Mouse (Mus musculus) lung, embryonic 15.5 days (tissue): ENCODE results near the gene Smad1. TPM values are rescaled to one million over a fixed set of nuclear protein-coding genes. Genes with fewer than 3 reads are reported as not detected.

Experiments
- ATAC-seq: fragments of 200-750 bp; cut with Nextera tagmentation; 2 replicates; pipeline ENCODE4 v1.8.0; 2017; ENCODE audit warnings: moderate number of reproducible peaks, borderline replicate concordance; ENCODE audit not compliant: low FRiP score, low TSS enrichment; ENCODE audit errors: extremely low read depth
- H3K27ac ChIP-seq: fragments of 300-500 bp; sonication (generic); 2 replicates; pipeline ENCODE4 v1.5.1; 2015; ENCODE audit warnings: moderate library complexity, mild to moderate bottlenecking, inconsistent platforms
- H3K27me3 ChIP-seq: fragments of 300-500 bp; sonication (generic); 2 replicates; pipeline ENCODE4 v1.6.1; 2015; ENCODE audit warnings: inconsistent platforms
- H3K36me3 ChIP-seq: fragments of 300-500 bp; sonication (generic); 2 replicates; pipeline ENCODE4 v1.6.1; 2015; ENCODE audit warnings: inconsistent platforms
- H3K4me1 ChIP-seq: fragments of 300-500 bp; sonication (generic); 2 replicates; pipeline ENCODE4 v1.6.1; 2015; ENCODE audit warnings: inconsistent platforms
- H3K4me2 ChIP-seq: fragments of 300-500 bp; sonication (generic); 2 replicates; pipeline ENCODE4 v1.6.1; 2015; ENCODE audit warnings: inconsistent platforms, mild to moderate bottlenecking, moderate library complexity
- H3K4me3 ChIP-seq: fragments of 300-500 bp; sonication (generic); 2 replicates; pipeline ENCODE4 v1.5.1; 2015; ENCODE audit warnings: mild to moderate bottlenecking, inconsistent platforms
- H3K9ac ChIP-seq: fragments of 300-500 bp; sonication (generic); 2 replicates; pipeline ENCODE4 v1.6.1; 2015; ENCODE audit warnings: inconsistent platforms
- H3K9me3 ChIP-seq: fragments of 300-500 bp; sonication (generic); 2 replicates; pipeline ENCODE4 v1.6.1; 2016; ENCODE audit warnings: inconsistent platforms
- WGBS: fragments of 180-500 bp; shearing (Covaris S2); methylation state at CpG from one replicate; pipeline ENCODE4 v1.1.7; 2015; 5-methylcytosine and 5-hydroxymethylcytosine counted together
- polyA plus RNA-seq: library from polyadenylated mRNA; unstranded; fragments of >200 nt; fragmentation: Nextera tagmentation; extraction: Ambion mirVana; gene quantifications from 2 replicates; pipeline ENCODE4 v1.2.1, GENCODE M21; 2015

Smad1 gene
- polyA plus RNA-seq, 1 experiment from 2014 or later: 38.5 TPM

DNA sequence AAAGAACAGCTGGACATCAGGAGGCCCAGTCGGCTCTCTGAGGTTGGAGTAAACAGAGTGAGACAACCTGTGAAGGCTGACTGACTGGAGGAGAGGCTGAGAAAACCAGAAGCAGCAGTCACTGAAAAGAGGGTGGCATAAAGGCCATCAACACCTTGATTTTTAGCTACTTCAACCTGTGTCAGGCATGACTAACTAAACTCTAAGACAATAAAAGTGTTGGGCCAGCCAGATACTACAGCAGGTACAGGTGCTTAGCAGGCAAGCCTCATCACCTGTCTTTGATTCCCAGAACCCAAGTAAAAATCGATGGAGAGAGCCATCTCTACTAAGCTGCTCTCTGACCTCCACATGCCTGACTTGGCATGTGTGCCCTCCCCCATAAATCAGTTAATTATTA, 110.6 kb downstream of the Smad1 start:
- no peak overlapping the region for H3K27ac ChIP-seq
- H3K4me3 ChIP-seq: no peak overlapping the region
- no peaks in the 10 kb centered on the region for H3K27me3 ChIP-seq
- no peaks in the 10 kb centered on the region for H3K36me3 ChIP-seq
- H3K4me2 ChIP-seq: no peak overlapping the region
- no peak for ATAC-seq
- no peaks in the 10 kb centered on the region for H3K9me3 ChIP-seq
- WGBS: 39% methylated on average over 2 of the region's 2 CpGs
- H3K4me1 ChIP-seq: peaks cover 15% of the 10 kb centered on the region
- no peak overlapping the region for H3K9ac ChIP-seq

Other genes with a start within 250 kb of the Smad1 start
- gene 1700011L22Rik, start 150.9 kb downstream of the Smad1 start, polyA plus RNA-seq: not detected in 2 replicates
- 10.9 and 11.2 TPM in 2 replicates for gene Mmaa, start 104.6 kb downstream of the Smad1 start, polyA plus RNA-seq
- gene Otud4, start 240.1 kb upstream of the Smad1 start, polyA plus RNA-seq: 14.3 and 14.9 TPM in 2 replicates